Mouse (Mus musculus): ENCODE measurements around the gene Ndufaf2.

DNA sequence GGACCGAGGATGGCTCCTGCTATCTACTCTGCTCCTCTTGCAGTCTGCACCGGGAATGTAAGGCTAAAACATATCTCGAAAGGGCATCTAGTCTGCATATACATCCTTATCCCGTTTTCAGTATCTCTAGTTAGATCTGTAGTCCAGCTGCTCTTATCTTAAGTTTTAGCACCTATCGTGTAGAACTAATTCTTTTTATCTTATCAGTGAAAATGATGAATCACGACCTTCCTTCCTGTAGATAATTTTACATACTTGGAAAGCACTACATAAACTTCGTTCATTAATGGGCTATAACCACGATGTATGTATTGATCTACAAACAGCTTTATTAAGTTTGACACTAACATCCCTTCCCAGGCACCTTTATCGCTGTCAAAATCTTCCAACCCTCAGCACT is 118.5 kb downstream of the Ndufaf2 start:
- TF ChIP-seq POLR2A (IDR thresholded peaks at IDR 0.05; ENCODE audit: extremely low read depth, insufficient read depth, low read length) (no peak), CTCF (IDR thresholded peaks at IDR 0.05; ENCODE audit: low read depth, low read length) (no peak)

Measured in liver, adult 2 months (tissue).